Mouse (Mus musculus): ENCODE results near the gene Serpinc1. TPM values are rescaled to one million over a fixed set of nuclear protein-coding genes. Genes with fewer than 3 reads are reported as not detected.

Serpinc1 gene
- total RNA-seq, 2 experiments from 2014 or later: 1.2 to 3.9 TPM

GRCm38 (mm10) chr1:161041261-161042020 is 63.1 kb downstream of the Serpinc1 start:
- no peak for DNase-seq (ENCODE audit: low spot score in 2 of 2)

- DNase-seq (ENCODE audit: low spot score in 2 of 2): no peak
Observed at GRCm38 (mm10) chr1:161046972-161047371, 68.6 kb downstream of the Serpinc1 start.

Other genes starting within 250 kb of the Serpinc1 start
- 10 to 100 TPM; 19.4 to 21.9 TPM for gene Rabgap1l, start 185.4 kb upstream of the Serpinc1 start, total RNA-seq (2021)
- 10 to 100 TPM; 33.1 to 36.9 TPM for gene Rc3h1, start 72.2 kb upstream of the Serpinc1 start, total RNA-seq (2021)
- 10 to 100 TPM; 14.2 to 15.6 TPM for gene Zbtb37, start 56.3 kb downstream of the Serpinc1 start, total RNA-seq (2021)
- 10 to 100 TPM; 13.9 to 15.3 TPM for gene Dars2, start 92.1 kb downstream of the Serpinc1 start, total RNA-seq (2021)
- 1 to 10 TPM; 4.9 to 5.2 TPM for gene Cenpl, start 92.1 kb downstream of the Serpinc1 start, total RNA-seq (2021)
- 10 to 100 TPM; 15.4 to 18.9 TPM for gene Klhl20, start 152.9 kb downstream of the Serpinc1 start, total RNA-seq (2021)
- gene Ankrd45, start 164.1 kb downstream of the Serpinc1 start, total RNA-seq (2021): not detected
- not detected for gene Tex50, start 180.7 kb downstream of the Serpinc1 start, total RNA-seq (2021)

Data from gastrocnemius, postnatal 4 days (tissue).